Mouse (Mus musculus) macrophage (primary cell): Measurements from ENCODE around the gene Gsta3. TPM values are rescaled to one million over a fixed set of nuclear protein-coding genes. Genes with fewer than 3 reads are reported as not detected.
"Not testable (repeated sequence)": the region's sequence is repeated elsewhere in the genome, so short reads cannot be mapped to it uniquely, and the experiment has no call there.

Source experiments
- H3K27ac ChIP-seq: fragments of 350-480 bp; formaldehyde crosslinking; 2 replicates; pipeline ENCODE4 v1.9.0; 2021
- H3K36me3 ChIP-seq: fragments of 350-480 bp; formaldehyde crosslinking; 2 replicates; pipeline ENCODE4 v1.9.0; 2021; ENCODE audit errors: inconsistent target
- H3K4me3 ChIP-seq: fragments of 350-480 bp; formaldehyde crosslinking; 2 replicates; pipeline ENCODE4 v1.9.0; 2021; ENCODE audit errors: inconsistent target
- H3K79me2 ChIP-seq: fragments of 350-480 bp; formaldehyde crosslinking; 2 replicates; pipeline ENCODE4 v1.9.0; 2021; ENCODE audit errors: inconsistent target
- WGBS: methylation state at CpG from one replicate; pipeline ENCODE4 v1.1.7; 2026; ENCODE audit warnings: inconsistent platforms; ENCODE audit not compliant: missing documents; 5-methylcytosine and 5-hydroxymethylcytosine counted together
- polyA plus RNA-seq: library from polyadenylated mRNA; stranded (reverse); fragments of 250-400 nt; gene quantifications from 3 replicates; pipeline ENCODE4 v1.2.4, GENCODE M21; 2018; ENCODE audit warnings: inconsistent platforms
- total RNA-seq, 78 experiments: library from RNA; depleted of rRNA; stranded (reverse); fragments of 250-400 nt; gene quantifications; 1 replicate in 9 of 78; 2 replicates in 24 of 78; 3 replicates in 43 of 78; 4 replicates in 2 of 78; pipeline ENCODE4 v1.2.4; 2018; ENCODE audit warnings: inconsistent platforms in 56 of 78

Gene Gsta3
- total RNA-seq (2018; cell fraction: chromatin; rRNA removed): 1 to 10 TPM in 5 of 26 experiments, under 1 TPM in 12, not detected in 9; 0.37 to 2.6 (median 0.79) TPM
- 1 to 10 TPM in 4 of 26 experiments, under 1 TPM in 22; 0.14 to 2.2 (median 0.44) TPM for total RNA-seq (2018; cell fraction: cytosol; rRNA removed)
- total RNA-seq (2018; cell fraction: nucleus; rRNA removed): 1 to 10 TPM in 5 of 26 experiments, under 1 TPM in 7, not detected in 14; 0.24 to 1.9 (median 0.84) TPM
- polyA plus RNA-seq: 0.49 to 3.1 TPM (median 0.80 TPM) in 3 replicates

DNA sequence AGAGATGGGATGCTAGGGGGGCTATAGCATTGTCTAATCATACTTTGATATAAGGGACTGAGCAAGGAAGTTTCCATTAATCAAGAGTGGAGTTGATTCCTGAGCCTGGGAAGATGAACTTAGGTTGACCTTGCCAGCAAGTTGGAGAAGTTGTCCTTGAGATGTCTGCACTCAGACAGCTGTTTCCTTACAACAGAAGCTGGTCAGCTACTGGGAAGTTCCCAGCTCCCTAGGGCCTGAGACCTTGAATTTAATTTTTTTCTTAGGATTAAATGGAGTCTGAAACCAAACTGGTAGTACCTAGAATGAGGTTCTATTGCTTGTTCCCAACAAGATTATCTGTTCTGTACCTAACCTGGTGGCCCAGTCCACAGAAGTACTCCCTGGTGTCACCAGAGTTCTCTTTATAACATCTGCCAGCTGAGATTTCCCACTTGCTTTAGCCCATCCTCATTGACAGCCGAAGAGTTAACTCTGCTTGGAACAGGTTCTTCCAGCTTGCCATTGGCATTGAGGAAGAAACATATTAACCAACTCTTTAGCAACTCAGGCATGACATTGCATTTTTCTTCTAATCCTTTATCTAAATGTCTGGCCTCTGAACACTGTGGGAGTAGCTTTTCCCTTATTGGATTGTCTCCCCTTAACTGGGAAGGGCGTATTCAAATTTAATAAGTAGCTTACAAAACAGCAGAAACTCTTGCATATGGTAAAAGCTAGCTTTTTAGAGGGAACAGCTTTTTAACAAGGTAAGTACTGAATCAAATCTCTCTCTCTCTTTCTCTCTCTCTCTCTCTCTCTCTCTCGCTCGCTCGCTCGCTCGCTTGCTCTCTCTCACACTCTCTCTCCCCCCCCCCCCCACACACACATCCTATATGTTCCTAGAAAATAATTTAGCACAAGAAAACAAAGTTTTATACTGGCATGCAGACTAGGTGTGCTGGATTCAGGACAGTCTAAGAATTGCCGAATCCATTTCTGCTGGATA lies at the start of gene Gsta3:
Gene Gsta3 (plus strand): TSS at position 679 of the 988 bp plus-strand sequence.
- H3K79me2 ChIP-seq: no peaks in the 10 kb centered on the region
- 83% methylated on average over 6 of the region's 8 CpGs for WGBS
- no peak within 1 kb of the TSS for H3K27ac ChIP-seq
- H3K36me3 ChIP-seq: no peaks in the 10 kb centered on the region
- H3K4me3 ChIP-seq: no peak within 1 kb of the TSS

- WGBS: 92% methylated on average over 1 of the region's 1 CpGs
- no peaks in the 10 kb centered on the region for H3K79me2 ChIP-seq
- H3K27ac ChIP-seq: no peak overlapping the region
- H3K36me3 ChIP-seq: no peaks in the 10 kb centered on the region
- H3K4me3 ChIP-seq: no peak overlapping the region
These were observed 34.1 kb upstream of the Gsta3 start for GRCm38 (mm10) chr1:21206241-21206640.

DNA sequence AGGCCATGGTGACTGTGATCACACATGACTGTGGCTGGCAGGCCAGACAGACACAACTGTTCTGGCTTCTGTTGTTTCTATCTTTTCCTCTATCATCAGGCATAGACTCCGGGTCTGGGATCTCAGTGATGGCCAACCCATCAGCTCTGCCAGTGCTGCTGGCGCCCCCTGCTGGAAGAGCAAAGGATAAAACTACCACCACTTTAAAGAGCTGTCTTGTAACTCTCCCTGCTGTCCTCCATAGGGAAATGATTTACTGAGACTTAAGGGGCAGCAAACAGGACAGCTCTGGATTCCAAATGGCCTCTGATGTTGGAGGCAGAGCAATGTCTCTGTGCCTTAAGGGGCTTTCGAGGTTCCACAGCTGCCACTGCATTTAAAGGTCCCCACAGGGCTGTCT lies 26.9 kb upstream of the Gsta3 start:
- not testable (repeated sequence) for H3K4me3 ChIP-seq, H3K36me3 ChIP-seq, H3K27ac ChIP-seq, H3K79me2 ChIP-seq
- WGBS: 20% methylated on average over 1 of the region's 3 CpGs

GRCm38 (mm10) chr1:21213991-21214692 lies 26.2 kb upstream of the Gsta3 start:
- 84% methylated on average over 6 of the region's 6 CpGs for WGBS
- H3K79me2 ChIP-seq, H3K4me3 ChIP-seq, H3K36me3 ChIP-seq, H3K27ac ChIP-seq: not testable (repeated sequence)

- Histone ChIP-seq H3K4me3 (peak within 1 kb of the TSS; percentile 62), H3K79me2 (no peaks in the 10 kb centered on the region), H3K36me3 (no peaks in the 10 kb centered on the region), H3K27ac (peak within 1 kb of the TSS; percentile 76)
- 0% methylated on average over 17 of the region's 17 CpGs for WGBS
These were observed 21.9 kb upstream of the Gsta3 start, which contains the start of gene Tmem14a for GRCm38 (mm10) chr1:21218489-21218919. Tmem14a (plus strand) TSS chr1:21218575.

GRCm38 (mm10) chr1:21227756-21228395 lies 12.5 kb upstream of the Gsta3 start:
- H3K79me2 ChIP-seq: no peaks in the 10 kb centered on the region
- H3K4me3 ChIP-seq: no peak overlapping the region
- 96% methylated on average over 6 of the region's 6 CpGs for WGBS
- no peaks in the 10 kb centered on the region for H3K36me3 ChIP-seq
- H3K27ac ChIP-seq: no peak overlapping the region

DNA sequence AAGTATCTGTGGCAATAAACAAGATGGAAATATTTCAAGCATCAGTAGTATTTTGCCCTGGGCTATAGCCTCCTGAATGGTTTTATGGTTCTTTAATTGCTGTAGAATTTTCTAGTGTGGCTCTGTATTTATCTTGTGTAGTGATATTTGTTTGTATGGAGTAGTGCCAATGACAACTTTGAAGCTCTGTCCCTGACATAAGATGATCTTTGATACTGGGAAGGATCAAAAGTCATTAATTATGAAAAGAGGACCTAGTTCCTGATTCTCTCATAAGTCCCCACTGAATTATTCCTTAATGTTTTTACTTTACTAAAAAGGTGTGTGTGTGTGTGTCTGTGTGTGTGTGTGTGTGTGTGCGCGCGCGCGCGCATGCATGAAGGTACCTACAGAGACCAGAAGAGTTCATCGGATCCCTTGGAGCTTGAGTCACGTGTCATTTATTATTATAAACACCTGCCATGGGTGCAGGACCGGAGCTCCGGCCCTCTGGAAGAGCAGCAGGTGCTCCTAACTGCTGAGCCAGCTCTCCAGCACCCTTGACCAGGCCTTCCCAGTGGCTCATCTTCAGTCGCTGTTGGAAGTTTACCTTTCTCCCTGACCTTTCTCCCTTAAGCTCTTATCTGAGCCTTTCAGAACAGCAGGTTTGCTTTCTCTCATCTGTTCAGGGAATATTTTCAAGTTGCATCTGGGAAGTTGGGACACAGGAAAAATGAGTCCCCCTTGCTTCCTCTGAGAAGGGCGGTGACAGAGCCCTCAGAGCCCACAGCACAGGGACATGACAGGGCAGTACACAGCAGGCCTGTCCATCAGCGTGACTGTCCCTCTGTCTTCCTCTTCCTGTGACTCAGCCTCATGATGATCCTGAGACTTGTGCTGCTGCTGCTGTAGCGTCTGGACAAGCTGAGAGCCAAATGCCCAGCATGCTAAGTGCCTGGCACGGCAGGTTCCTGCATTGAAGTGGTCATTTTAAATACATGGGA lies 11.4 kb upstream of the Gsta3 start:
- not testable (repeated sequence) for H3K79me2 ChIP-seq, H3K27ac ChIP-seq, H3K36me3 ChIP-seq, H3K4me3 ChIP-seq
- 85% methylated on average over 13 of the region's 15 CpGs for WGBS

DNA sequence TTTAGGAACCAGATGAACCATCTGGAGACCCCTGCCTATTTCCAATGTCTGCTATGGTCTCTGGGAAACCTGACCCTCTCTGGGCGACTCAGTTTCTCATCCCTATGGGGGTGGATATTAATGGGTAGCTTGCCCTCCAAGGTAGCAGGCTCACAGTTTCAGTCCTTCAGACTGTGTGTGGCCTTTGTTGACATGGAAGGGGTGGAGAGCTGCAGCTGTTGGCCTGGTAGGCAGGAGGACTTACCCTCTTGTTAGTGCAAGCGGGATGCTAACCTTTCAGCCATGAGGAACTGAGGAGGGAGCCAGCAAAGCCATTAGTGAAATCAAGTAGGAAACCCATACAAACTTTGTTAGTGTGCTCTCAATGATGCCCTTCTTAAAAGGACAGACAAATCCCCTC lies 10.0 kb upstream of the Gsta3 start:
- 86% methylated on average over 2 of the region's 2 CpGs for WGBS
- Histone ChIP-seq H3K4me3 (no peak overlapping the region), H3K27ac (no peak overlapping the region), H3K79me2 (no peaks in the 10 kb centered on the region), H3K36me3 (no peaks in the 10 kb centered on the region)

- Histone ChIP-seq H3K36me3 (no peaks in the 10 kb centered on the region), H3K79me2 (no peaks in the 10 kb centered on the region), H3K4me3 (no peak overlapping the region), H3K27ac (no peak overlapping the region)
- 88% methylated on average over 5 of the region's 5 CpGs for WGBS
These were observed 8.5 kb upstream of the Gsta3 start for GRCm38 (mm10) chr1:21231744-21232464.

DNA sequence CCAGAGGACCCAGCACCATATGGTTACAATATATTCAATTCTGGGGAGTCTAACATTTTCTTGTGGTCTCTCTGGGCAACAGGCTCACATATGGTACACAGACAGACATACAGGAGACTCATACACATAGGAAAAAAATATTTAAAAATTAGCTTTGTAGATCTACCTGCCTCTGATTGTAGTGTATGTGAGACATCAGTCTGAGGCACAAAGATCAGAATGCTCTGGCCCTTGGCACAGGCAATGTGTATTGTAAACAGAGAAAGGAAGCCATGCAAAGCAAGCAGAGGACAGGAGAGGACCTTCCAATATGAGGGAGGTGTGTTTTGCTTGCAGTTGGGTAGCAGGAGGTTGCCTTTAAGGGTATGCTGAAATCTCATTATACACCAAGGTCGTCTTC lies 7.9 kb upstream of the Gsta3 start:
- H3K79me2 ChIP-seq: no peaks in the 10 kb centered on the region
- H3K4me3 ChIP-seq: no peak overlapping the region
- H3K27ac ChIP-seq: no peak overlapping the region
- 100% methylated on average over 1 of the region's 1 CpGs for WGBS
- no peaks in the 10 kb centered on the region for H3K36me3 ChIP-seq

DNA sequence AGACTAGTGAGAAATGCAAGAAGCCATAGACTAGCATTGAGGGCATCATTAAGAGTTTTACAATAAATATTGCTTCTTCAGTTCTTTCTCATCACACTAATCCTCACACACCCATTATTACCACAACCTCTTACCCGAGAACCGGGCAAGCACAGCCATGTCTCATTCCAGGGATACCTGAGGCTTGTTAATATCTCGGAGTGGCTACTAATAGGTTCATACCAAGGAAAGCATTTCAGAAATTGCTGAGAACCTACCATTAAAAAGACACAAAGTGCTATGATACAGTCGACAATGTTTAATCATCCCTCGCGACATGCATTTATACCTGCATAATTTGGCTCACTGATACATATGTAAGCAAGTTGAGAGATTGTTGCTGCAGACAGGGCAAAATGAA lies 5.0 kb upstream of the Gsta3 start:
- WGBS: 91% methylated on average over 6 of the region's 6 CpGs
- Histone ChIP-seq H3K4me3 (no peak overlapping the region), H3K36me3 (no peaks in the 10 kb centered on the region), H3K27ac (no peak overlapping the region), H3K79me2 (no peaks in the 10 kb centered on the region)

DNA sequence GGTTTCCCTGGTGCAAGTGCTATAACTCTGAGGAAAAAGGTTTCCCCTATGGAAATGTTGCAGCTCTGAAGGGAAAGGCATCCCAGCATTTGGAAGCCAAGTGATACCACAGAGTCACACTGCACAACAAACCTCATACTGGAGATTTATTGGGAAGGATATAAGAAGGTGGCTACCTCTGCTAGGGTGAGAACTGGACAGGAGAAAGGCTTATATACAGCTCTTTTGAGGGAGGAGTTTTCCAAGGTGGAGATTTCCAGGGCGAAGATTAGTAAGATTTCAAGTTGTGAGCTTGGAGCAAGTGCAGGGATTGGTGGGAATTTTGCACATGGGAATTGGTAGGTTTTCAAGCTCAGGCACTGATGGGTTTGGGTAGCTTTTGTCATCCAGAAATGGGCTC lies 707 bp downstream of the Gsta3 start:
- no peaks in the 10 kb centered on the region for H3K79me2 ChIP-seq
- no peaks in the 10 kb centered on the region for H3K36me3 ChIP-seq
- H3K27ac ChIP-seq: no peak overlapping the region
- H3K4me3 ChIP-seq: no peak overlapping the region
- 85% methylated on average over 1 of the region's 1 CpGs for WGBS
